Mouse (Mus musculus) liver, adult (tissue): ENCODE results near the gene Mcpt8.
"Not testable (repeated sequence)": the region's sequence is repeated elsewhere in the genome, so short reads cannot be mapped to it uniquely, and the experiment has no call there.

Source experiments
- GATA4 ChIP-seq: IDR thresholded peaks from 2 replicates; pipeline ENCODE4 v1.6.1; 2014; ENCODE audit warnings: mild to moderate bottlenecking, low read length; ENCODE audit not compliant: insufficient replicate concordance

The Mcpt8 gene

DNA sequence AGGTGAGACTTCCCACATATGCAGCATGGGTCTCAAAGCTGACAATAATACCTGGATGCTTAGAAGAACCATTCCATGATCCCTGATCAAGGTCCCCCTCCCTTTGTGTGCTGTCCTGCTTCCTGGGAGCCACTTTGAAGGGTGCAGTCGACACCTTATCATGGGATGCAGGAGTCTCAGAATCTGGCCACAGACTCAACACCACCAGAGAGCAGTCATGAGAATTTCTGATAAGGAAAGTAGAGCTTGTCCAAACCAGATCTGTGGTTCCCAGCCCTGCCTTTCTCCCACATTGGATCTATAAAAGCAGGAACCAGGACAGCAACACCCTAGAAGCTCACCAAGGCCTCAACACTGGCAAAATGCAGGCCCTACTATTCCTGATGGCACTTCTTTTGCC, 43.3 kb downstream of the Mcpt8 start, which contains the start of gene Mcpt2:
Gene Mcpt2 (plus strand): TSS at position 250 of the 400 bp plus-strand sequence.
- TF ChIP-seq GATA4: not testable (repeated sequence)

DNA sequence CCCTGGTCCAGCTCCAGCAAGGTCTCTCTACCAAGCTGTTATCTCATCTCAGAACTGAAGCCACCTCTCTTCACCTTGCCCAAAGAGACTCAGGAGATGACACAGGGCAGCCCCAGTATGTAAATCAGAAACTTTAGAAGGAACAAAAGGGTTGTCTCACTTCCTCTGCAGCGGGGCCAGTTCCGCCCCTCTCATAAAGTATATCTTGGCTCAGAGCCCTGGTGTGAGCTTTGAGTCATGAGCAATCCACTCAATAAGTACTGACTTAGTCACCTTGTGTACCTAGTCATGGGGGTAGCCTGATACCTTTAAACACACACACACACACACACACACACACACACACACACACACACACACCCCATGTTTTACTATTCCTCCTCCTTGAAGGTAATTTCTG, 50.6 kb downstream of the Mcpt8 start:
- TF ChIP-seq GATA4: no peak
